Mouse (Mus musculus): ENCODE measurements around the gene Tbc1d4.

Tbc1d4 gene

GRCm38 (mm10) chr14:101527420-101527996 lies 81.5 kb downstream of the Tbc1d4 start:
- DNase-seq: no peak

- DNase-seq: no peak
Measured at GRCm38 (mm10) chr14:101526478-101526877, 82.5 kb downstream of the Tbc1d4 start.

- no peak for DNase-seq
Measured at GRCm38 (mm10) chr14:101519964-101520363, 89.0 kb downstream of the Tbc1d4 start.

- DNase-seq: no peak
Measured at GRCm38 (mm10) chr14:101518259-101518658, 90.7 kb downstream of the Tbc1d4 start.

- DNase-seq: no peak
Measured at GRCm38 (mm10) chr14:101517801-101518200, 91.2 kb downstream of the Tbc1d4 start.

GRCm38 (mm10) chr14:101517341-101517740 lies 91.7 kb downstream of the Tbc1d4 start:
- DNase-seq: peak; percentile 26

- DNase-seq: no peak
Measured at GRCm38 (mm10) chr14:101516864-101517263, 92.1 kb downstream of the Tbc1d4 start.

- no peak for DNase-seq
Measured at GRCm38 (mm10) chr14:101516031-101516430, 93.0 kb downstream of the Tbc1d4 start.

- DNase-seq: no peak
Measured at GRCm38 (mm10) chr14:101515271-101515670, 93.7 kb downstream of the Tbc1d4 start.

GRCm38 (mm10) chr14:101514557-101514971 lies 94.4 kb downstream of the Tbc1d4 start:
- no peak for DNase-seq

- no peak for DNase-seq
Measured at GRCm38 (mm10) chr14:101513163-101513562, 95.8 kb downstream of the Tbc1d4 start.

- DNase-seq: no peak
Measured at GRCm38 (mm10) chr14:101511410-101511809, 97.6 kb downstream of the Tbc1d4 start.

GRCm38 (mm10) chr14:101510540-101511313 lies 98.3 kb downstream of the Tbc1d4 start:
- DNase-seq: no peak

- DNase-seq: no peak
Measured at GRCm38 (mm10) chr14:101509759-101510158, 99.2 kb downstream of the Tbc1d4 start.

- DNase-seq: no peak
Measured at GRCm38 (mm10) chr14:101507956-101508355, 101.0 kb downstream of the Tbc1d4 start.

- peak; percentile 61 for DNase-seq
Measured at GRCm38 (mm10) chr14:101507146-101507545, 101.8 kb downstream of the Tbc1d4 start.

GRCm38 (mm10) chr14:101505805-101506204 lies 103.2 kb downstream of the Tbc1d4 start:
- DNase-seq: no peak

GRCm38 (mm10) chr14:101504473-101505200 lies 104.4 kb downstream of the Tbc1d4 start:
- DNase-seq: no peak

GRCm38 (mm10) chr14:101503168-101503961 lies 105.6 kb downstream of the Tbc1d4 start:
- DNase-seq: no peak

- DNase-seq: no peak
Measured at GRCm38 (mm10) chr14:101501868-101502267, 107.1 kb downstream of the Tbc1d4 start.

- DNase-seq: no peak
Measured at GRCm38 (mm10) chr14:101501452-101501851, 107.5 kb downstream of the Tbc1d4 start.

GRCm38 (mm10) chr14:101500826-101501225 lies 108.2 kb downstream of the Tbc1d4 start:
- peak; percentile 29 for DNase-seq

GRCm38 (mm10) chr14:101499838-101500237 lies 109.2 kb downstream of the Tbc1d4 start:
- no peak for DNase-seq
